Mouse (Mus musculus): Measurements from ENCODE around the gene Rreb1. TPM values are rescaled to one million over a fixed set of nuclear protein-coding genes. Genes with fewer than 3 reads are reported as not detected.

The Rreb1 gene
- total and polyA plus RNA-seq, 2 experiments from 2014 or later, result 8.7 to 21.2 TPM

DNA sequence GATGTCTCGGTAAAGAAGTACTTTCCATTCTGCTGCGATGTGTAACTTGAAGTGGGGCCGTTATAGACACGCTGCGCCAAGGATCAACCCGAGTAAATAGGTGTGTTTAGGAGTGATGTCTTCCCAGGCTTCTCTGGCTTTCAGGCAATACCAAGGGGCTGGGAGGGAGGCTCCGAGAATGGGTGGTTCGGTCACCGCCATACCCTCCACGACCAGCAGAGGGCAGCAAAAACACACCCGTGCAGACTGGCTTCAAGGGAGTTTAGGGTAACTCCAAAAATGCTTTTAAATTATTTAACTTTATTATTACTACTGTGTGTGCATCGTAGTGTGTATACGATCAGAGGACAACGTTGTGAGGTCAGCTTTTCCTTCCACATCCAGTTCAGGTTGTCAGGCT is 191.1 kb downstream of the Rreb1 start:
- ATAC-seq (ENCODE audit: insufficient read depth, low read depth) (peak; percentile 56), DNase-seq (ENCODE audit: low spot score) (peak; percentile 49)
- Histone ChIP-seq H3K27ac (ENCODE audit: low read depth) (no peak overlapping the region), H3K27me3 (ENCODE audit: control insufficient read depth, insufficient read depth, low read length) (no peaks in the 10 kb centered on the region), H3K4me1 (ENCODE audit: control insufficient read depth, insufficient read depth) (no peaks in the 10 kb centered on the region), H3K9ac (replicated peaks; ENCODE audit: low read depth, low read length) (no peak overlapping the region), H3K9me3 (replicated peaks; ENCODE audit: control insufficient read depth, low read length) (no peaks in the 10 kb centered on the region), H3K36me3 (replicated peaks; ENCODE audit: control insufficient read depth, insufficient read depth, low read length) (no peaks in the 10 kb centered on the region), H3K4me3 (ENCODE audit: low read depth, low read length) (no peak overlapping the region), H3K4me2 (ENCODE audit: low read depth, low read length) (no peak overlapping the region)
- peak; percentile 95 for TF ChIP-seq CTCF (IDR thresholded peaks at IDR 0.05; ENCODE audit: low read depth)
- TF ChIP-seq EP300 (IDR thresholded peaks at IDR 0.05; ENCODE audit: low read depth), result no peak
- 6% methylated on average over 14 of the region's 14 CpGs for WGBS

DNA sequence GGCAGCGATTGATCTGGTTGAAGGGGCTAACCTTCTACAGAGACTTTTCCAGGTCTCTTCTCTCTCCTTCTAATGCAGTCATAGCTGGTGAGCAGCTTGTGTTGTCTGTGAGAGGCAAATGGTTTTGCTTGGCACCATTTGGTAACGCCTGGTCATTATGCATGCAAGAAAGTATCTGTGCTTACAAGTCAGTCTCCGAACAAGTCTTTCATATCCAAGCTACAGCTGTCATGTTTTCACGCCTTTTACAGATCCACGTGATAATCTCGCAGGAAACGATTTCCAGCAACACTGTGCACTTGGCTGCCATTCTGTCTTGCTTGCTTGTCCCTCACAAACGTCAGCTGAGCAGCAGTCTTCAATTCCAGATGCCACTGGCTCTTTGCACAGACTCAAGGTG is 191.8 kb downstream of the Rreb1 start:
- Histone ChIP-seq H3K4me2 (ENCODE audit: low read depth, low read length) (no peak overlapping the region), H3K27me3 (ENCODE audit: control insufficient read depth, insufficient read depth, low read length) (no peaks in the 10 kb centered on the region), H3K36me3 (replicated peaks; ENCODE audit: control insufficient read depth, insufficient read depth, low read length) (no peaks in the 10 kb centered on the region), H3K4me1 (ENCODE audit: control insufficient read depth, insufficient read depth) (no peaks in the 10 kb centered on the region), H3K4me3 (ENCODE audit: low read depth, low read length) (no peak overlapping the region), H3K27ac (ENCODE audit: low read depth) (no peak overlapping the region), H3K9me3 (replicated peaks; ENCODE audit: control insufficient read depth, low read length) (no peaks in the 10 kb centered on the region), H3K9ac (replicated peaks; ENCODE audit: low read depth, low read length) (no peak overlapping the region)
- ATAC-seq (ENCODE audit: insufficient read depth, low read depth) (no peak), DNase-seq (ENCODE audit: low spot score) (no peak)
- TF ChIP-seq EP300 (IDR thresholded peaks at IDR 0.05; ENCODE audit: low read depth) (no peak), CTCF (IDR thresholded peaks at IDR 0.05; ENCODE audit: low read depth) (no peak)
- 44% methylated on average over 8 of the region's 8 CpGs for WGBS

DNA sequence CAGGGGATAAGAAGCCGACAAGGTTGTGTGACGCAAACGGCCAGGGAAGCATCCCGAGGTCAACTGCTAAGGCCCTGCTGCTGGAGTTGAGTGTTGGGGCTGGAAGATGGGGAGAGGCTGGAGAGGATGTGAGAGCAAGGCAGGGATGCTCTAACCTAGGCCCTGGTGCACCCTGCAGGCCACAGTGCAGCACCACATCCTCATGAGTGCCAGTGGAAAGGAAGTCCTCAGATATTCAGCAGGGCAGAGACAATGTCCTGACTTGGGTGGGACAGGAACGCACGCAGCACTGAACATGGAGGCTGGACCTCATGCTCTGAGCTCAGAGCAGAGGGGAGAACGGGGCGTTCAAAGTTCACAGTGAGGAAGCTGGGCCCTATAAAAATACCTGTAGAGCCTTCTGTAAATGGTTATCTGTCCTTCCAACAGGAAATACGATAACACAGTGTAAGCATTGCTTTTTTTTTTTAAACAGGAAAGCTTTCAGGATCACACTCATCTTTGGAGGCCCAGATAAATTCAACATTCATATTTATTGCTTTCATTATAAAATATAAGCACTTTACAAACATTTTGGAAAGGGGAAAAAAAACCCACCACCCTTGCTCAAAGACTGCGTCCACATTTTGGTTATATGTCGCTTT is 192.8 kb downstream of the Rreb1 start:
- DNase-seq (ENCODE audit: low spot score), result no peak
- TF ChIP-seq CTCF (IDR thresholded peaks at IDR 0.05; ENCODE audit: low read depth), result peak; percentile 39
- no peak for TF ChIP-seq EP300 (IDR thresholded peaks at IDR 0.05; ENCODE audit: low read depth)
- Histone ChIP-seq H3K36me3 (replicated peaks; ENCODE audit: control insufficient read depth, insufficient read depth, low read length) (peaks cover 6% of the 10 kb centered on the region; the same call in 1 of the 2 replicates), H3K4me2 (ENCODE audit: low read depth, low read length) (no peak overlapping the region), H3K4me1 (ENCODE audit: control insufficient read depth, insufficient read depth) (no peaks in the 10 kb centered on the region), H3K4me3 (ENCODE audit: low read depth, low read length) (no peak overlapping the region), H3K9me3 (replicated peaks; ENCODE audit: control insufficient read depth, low read length) (no peaks in the 10 kb centered on the region), H3K9ac (replicated peaks; ENCODE audit: low read depth, low read length) (no peak overlapping the region), H3K27me3 (ENCODE audit: control insufficient read depth, insufficient read depth, low read length) (no peaks in the 10 kb centered on the region), H3K27ac (ENCODE audit: low read depth) (no peak overlapping the region)
- 71% methylated on average over 11 of the region's 11 CpGs for WGBS
- peak; percentile 50; the same call in 1 of the 2 replicates for ATAC-seq (ENCODE audit: insufficient read depth, low read depth)

DNA sequence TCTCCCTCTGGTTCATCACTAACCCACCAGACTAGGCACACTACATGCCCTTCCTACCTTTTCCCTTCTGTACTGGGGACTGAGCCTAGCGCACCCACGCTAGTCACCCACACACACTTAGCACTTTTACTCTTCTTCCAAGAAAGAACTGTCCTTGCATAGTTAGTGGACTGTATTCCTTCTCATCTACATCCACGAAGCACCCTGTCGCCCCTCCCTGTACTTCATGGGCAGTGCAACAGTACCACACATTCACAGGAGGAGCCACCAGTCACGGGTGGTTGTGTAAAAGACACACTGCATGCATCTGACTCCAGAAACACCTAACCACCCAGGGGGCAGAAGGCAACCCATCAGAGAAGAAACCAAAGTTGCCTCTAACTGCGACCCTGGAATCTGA is 195.8 kb downstream of the Rreb1 start:
- no peak for ATAC-seq (ENCODE audit: insufficient read depth, low read depth)
- Histone ChIP-seq H3K9ac (replicated peaks; ENCODE audit: low read depth, low read length) (no peak overlapping the region), H3K27me3 (ENCODE audit: control insufficient read depth, insufficient read depth, low read length) (no peaks in the 10 kb centered on the region), H3K4me2 (ENCODE audit: low read depth, low read length) (no peak overlapping the region), H3K36me3 (replicated peaks; ENCODE audit: control insufficient read depth, insufficient read depth, low read length) (peaks cover 34% of the 10 kb centered on the region), H3K9me3 (replicated peaks; ENCODE audit: control insufficient read depth, low read length) (no peaks in the 10 kb centered on the region), H3K4me1 (ENCODE audit: control insufficient read depth, insufficient read depth) (no peaks in the 10 kb centered on the region), H3K27ac (ENCODE audit: low read depth) (no peak overlapping the region), H3K4me3 (ENCODE audit: low read depth, low read length) (no peak overlapping the region)
- TF ChIP-seq EP300 (IDR thresholded peaks at IDR 0.05; ENCODE audit: low read depth) (no peak), CTCF (IDR thresholded peaks at IDR 0.05; ENCODE audit: low read depth) (no peak)
- WGBS, result 83% methylated on average over 6 of the region's 6 CpGs
- no peak for DNase-seq (ENCODE audit: low spot score)

DNA sequence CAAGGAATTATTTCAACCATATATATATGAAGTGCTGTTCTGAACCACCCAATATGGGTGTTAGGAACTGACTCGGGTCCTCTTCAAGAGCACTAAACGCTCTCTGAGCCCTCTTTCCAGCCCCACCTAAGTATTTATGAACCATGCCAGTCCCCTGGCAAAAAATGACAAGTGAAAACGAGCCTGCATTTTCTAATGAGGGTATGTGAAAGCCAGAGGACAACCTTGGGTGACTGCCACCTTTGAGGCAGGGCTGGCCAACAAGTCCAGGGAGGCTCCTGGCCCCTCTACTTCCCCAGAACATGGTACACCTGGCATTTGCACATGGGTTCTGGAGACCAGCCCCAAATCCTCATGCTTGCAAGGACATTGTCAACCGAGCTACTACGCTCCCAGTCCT is 196.5 kb downstream of the Rreb1 start:
- Histone ChIP-seq H3K36me3 (replicated peaks; ENCODE audit: control insufficient read depth, insufficient read depth, low read length) (peaks cover 41% of the 10 kb centered on the region), H3K4me1 (ENCODE audit: control insufficient read depth, insufficient read depth) (no peaks in the 10 kb centered on the region), H3K4me2 (ENCODE audit: low read depth, low read length) (no peak overlapping the region), H3K9me3 (replicated peaks; ENCODE audit: control insufficient read depth, low read length) (no peaks in the 10 kb centered on the region), H3K27me3 (ENCODE audit: control insufficient read depth, insufficient read depth, low read length) (no peaks in the 10 kb centered on the region), H3K9ac (replicated peaks; ENCODE audit: low read depth, low read length) (no peak overlapping the region), H3K4me3 (ENCODE audit: low read depth, low read length) (no peak overlapping the region), H3K27ac (ENCODE audit: low read depth) (no peak overlapping the region)
- no peak for DNase-seq (ENCODE audit: low spot score)
- TF ChIP-seq CTCF (IDR thresholded peaks at IDR 0.05; ENCODE audit: low read depth) (no peak), EP300 (IDR thresholded peaks at IDR 0.05; ENCODE audit: low read depth) (no peak)
- 83% methylated on average over 5 of the region's 5 CpGs for WGBS
- ATAC-seq (ENCODE audit: insufficient read depth, low read depth), result no peak

DNA sequence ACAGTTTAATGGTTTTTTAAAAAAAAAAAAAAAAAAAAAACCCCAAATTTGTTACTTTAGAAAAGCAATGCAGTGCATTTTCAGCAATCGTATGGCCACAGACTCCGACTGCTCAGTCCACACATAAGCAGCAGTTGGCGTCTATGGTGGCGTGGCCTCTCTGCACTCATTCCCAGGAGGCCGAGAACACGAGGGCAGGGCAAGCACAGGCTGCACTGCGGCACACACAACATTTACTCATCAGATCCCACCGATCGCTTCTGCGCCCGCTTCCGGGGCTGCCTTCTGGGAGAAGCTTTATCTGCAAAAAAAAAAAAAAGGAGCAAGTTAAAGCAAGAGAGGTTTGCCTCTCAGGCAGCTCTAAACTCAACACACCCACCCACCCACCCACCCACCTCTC is 201.3 kb downstream of the Rreb1 start:
- no peak for ATAC-seq (ENCODE audit: insufficient read depth, low read depth)
- peaks cover 84% of the 10 kb centered on the region for H3K36me3 ChIP-seq (replicated peaks; ENCODE audit: control insufficient read depth, insufficient read depth, low read length)

More for the DNA sequence above, 201.3 kb downstream of the Rreb1 start:
- 93% methylated on average over 12 of the region's 12 CpGs for WGBS
- TF ChIP-seq CTCF (IDR thresholded peaks at IDR 0.05; ENCODE audit: low read depth) (no peak), EP300 (IDR thresholded peaks at IDR 0.05; ENCODE audit: low read depth) (no peak)
- Histone ChIP-seq H3K9ac (replicated peaks; ENCODE audit: low read depth, low read length) (no peak overlapping the region), H3K27me3 (ENCODE audit: control insufficient read depth, insufficient read depth, low read length) (no peaks in the 10 kb centered on the region), H3K4me3 (ENCODE audit: low read depth, low read length) (no peak overlapping the region), H3K4me1 (ENCODE audit: control insufficient read depth, insufficient read depth) (no peaks in the 10 kb centered on the region), H3K9me3 (replicated peaks; ENCODE audit: control insufficient read depth, low read length) (no peaks in the 10 kb centered on the region), H3K4me2 (ENCODE audit: low read depth, low read length) (no peak overlapping the region), H3K27ac (ENCODE audit: low read depth) (no peak overlapping the region)
- no peak for DNase-seq (ENCODE audit: low spot score)

All from heart, postnatal 0 days (tissue).